Mouse (Mus musculus) kidney, adult 2 months (tissue): ENCODE data around the gene Zfyve27. TPM values are rescaled to one million over a fixed set of nuclear protein-coding genes. Genes with fewer than 3 reads are reported as not detected.

Experiments used
- DNase-seq: peaks from one replicate; pipeline ENCODE4 v3.0.0; 2021
- H3K27ac ChIP-seq: fragments of 200-500 bp; 2 replicates; pipeline ENCODE4 v1.5.1; 2012; ENCODE audit warnings: low read depth, low read length, control low read depth, inconsistent platforms; ENCODE audit not compliant: insufficient read depth
- H3K27me3 ChIP-seq: fragments of 200-500 bp; replicated peaks from 2 replicates; pipeline ENCODE4 v1.6.1; 2012; ENCODE audit warnings: mild to moderate bottlenecking, moderate library complexity, low read length, inconsistent platforms; ENCODE audit not compliant: control insufficient read depth, insufficient read depth
- H3K36me3 ChIP-seq: fragments of 200-500 bp; 2 replicates; pipeline ENCODE4 v1.6.1; 2012; ENCODE audit warnings: mild to moderate bottlenecking, moderate library complexity, low read length, inconsistent platforms; ENCODE audit not compliant: control insufficient read depth, insufficient read depth
- H3K4me1 ChIP-seq: fragments of 200-500 bp; 2 replicates; pipeline ENCODE4 v1.6.1; 2011; ENCODE audit warnings: low read length; ENCODE audit not compliant: control insufficient read depth, insufficient read depth
- H3K4me3 ChIP-seq: fragments of 200-500 bp; 2 replicates; pipeline ENCODE4 v1.5.1; 2011; ENCODE audit warnings: mild to moderate bottlenecking, low read depth, low read length, control low read depth; ENCODE audit not compliant: insufficient read depth
- CTCF ChIP-seq: fragments of 200-500 bp; conservative IDR thresholded peaks from 2 replicates; pipeline ENCODE4 v1.5.1; 2011; ENCODE audit warnings: low read depth, mild to moderate bottlenecking, control low read depth, low read length, moderate library complexity, mixed read lengths; ENCODE audit not compliant: insufficient read depth, insufficient read length
- POLR2A ChIP-seq: fragments of 200-500 bp; IDR thresholded peaks from one replicate; pipeline ENCODE4 v1.6.1; 2011; ENCODE audit warnings: low read depth, low read length, control low read depth
- WGBS: fragments of 180-500 bp; shearing (Covaris S2); methylation state at CpG from one replicate; pipeline ENCODE4 v1.1.7; 2018; 5-methylcytosine and 5-hydroxymethylcytosine counted together
- polyA plus RNA-seq: library from polyadenylated mRNA; depleted of rRNA; stranded (reverse); fragments of >200 nt; gene quantifications from 2 replicates; pipeline ENCODE4 v1.2.3, GENCODE M21; 2012

The Zfyve27 gene
- polyA plus RNA-seq, 1 experiment: 30.7 TPM

DNA sequence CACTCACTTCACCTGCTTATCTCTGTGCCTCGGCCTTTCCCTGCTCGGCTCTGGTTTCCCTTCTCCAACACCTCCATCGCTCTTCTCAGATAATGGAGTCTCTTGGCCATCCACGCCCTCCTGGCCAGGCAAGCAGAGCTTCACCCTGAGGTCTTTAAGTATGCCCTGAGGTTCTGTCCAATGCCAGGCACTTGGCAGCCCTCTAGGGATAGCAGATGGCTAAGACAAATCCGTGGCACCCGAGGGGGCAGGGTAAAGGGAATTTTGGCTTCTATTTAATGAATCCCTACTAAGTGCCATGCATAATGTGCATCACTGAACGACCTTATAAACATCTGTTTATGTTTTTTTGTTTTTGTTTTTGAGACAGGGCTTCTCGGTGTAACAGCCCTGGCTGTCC lies 38.7 kb downstream of the Zfyve27 start:
- WGBS: 41% methylated on average over 8 of the region's 8 CpGs
- Histone ChIP-seq H3K4me3 (no peak overlapping the region), H3K4me1 (no peaks in the 10 kb centered on the region), H3K27me3 (0 out of 2 replicates have a peak, but pooled peaks cover 2% of the 10 kb centered on the region), H3K27ac (no peak overlapping the region), H3K36me3 (no peaks in the 10 kb centered on the region)
- TF ChIP-seq POLR2A: no peak
- TF ChIP-seq CTCF: no peak
- DNase-seq: no peak

DNA sequence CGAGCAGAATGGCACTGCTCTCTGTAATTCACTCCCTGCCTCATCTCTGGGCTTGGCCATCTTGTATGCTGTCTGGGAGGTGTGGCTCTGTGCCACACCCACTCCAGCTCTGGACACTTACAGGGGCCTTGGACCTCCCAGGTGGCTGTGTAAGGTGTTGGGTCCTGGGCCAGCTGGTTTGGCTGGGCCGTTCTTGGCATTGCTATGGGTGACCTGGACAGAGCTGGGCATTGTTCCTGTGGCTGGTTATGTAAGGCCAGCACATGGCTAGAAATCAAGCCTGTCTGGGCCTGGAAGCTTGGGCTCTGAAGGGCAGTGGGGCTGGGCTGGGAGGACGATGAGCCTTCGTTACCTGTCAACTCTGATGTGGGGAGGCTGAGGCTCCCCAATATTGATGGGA lies 40.6 kb downstream of the Zfyve27 start:
- 0 out of 2 replicates have a peak, but pooled peaks cover 2% of the 10 kb centered on the region for H3K27me3 ChIP-seq
- H3K27ac ChIP-seq: no peak overlapping the region
- no peaks in the 10 kb centered on the region for H3K36me3 ChIP-seq
- WGBS: 69% methylated on average over 4 of the region's 4 CpGs
- TF ChIP-seq POLR2A: no peak
- DNase-seq: peak; percentile 26
- no peaks in the 10 kb centered on the region for H3K4me1 ChIP-seq
- no peak overlapping the region for H3K4me3 ChIP-seq

GRCm38 (mm10) chr19:42205201-42205600 lies 41.5 kb downstream of the Zfyve27 start:
- no peaks in the 10 kb centered on the region for H3K36me3 ChIP-seq
- H3K27ac ChIP-seq: no peak overlapping the region
- no peak for DNase-seq
- 84% methylated on average over 8 of the region's 8 CpGs for WGBS
- H3K4me3 ChIP-seq: no peak overlapping the region
- H3K27me3 ChIP-seq: 0 out of 2 replicates have a peak, but pooled peaks cover 2% of the 10 kb centered on the region
- no peak for TF ChIP-seq POLR2A
- TF ChIP-seq CTCF: no peak
- no peaks in the 10 kb centered on the region for H3K4me1 ChIP-seq

DNA sequence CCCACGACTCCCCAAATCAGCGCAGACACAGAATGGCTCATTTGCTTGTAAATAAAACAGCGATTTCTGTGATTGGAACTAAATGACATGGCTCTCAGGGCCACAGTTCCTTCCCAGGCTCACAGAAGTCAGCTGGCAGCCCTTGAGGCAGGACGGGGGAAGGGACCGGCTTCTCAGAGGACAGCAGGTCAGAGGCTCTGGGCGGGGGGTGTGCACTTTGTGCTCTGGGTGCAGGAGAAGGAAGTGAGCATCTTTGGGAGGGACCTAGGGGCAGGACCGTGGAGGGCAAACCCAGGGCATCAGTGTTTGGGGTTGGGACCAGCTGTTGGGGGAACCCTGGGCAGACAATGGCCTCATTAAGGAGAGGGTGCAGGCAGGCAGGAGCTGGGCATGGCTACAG lies 45.7 kb downstream of the Zfyve27 start:
- no peak overlapping the region for H3K4me3 ChIP-seq
- no peak for TF ChIP-seq CTCF
- TF ChIP-seq POLR2A: no peak
- H3K36me3 ChIP-seq: no peaks in the 10 kb centered on the region
- WGBS: 60% methylated on average over 7 of the region's 7 CpGs
- no peaks in the 10 kb centered on the region for H3K4me1 ChIP-seq
- H3K27me3 ChIP-seq: no peaks in the 10 kb centered on the region
- no peak overlapping the region for H3K27ac ChIP-seq
- no peak for DNase-seq

- no peaks in the 10 kb centered on the region for H3K4me1 ChIP-seq
- no peak overlapping the region for H3K4me3 ChIP-seq
- 67% methylated on average over 6 of the region's 6 CpGs for WGBS
- H3K27me3 ChIP-seq: no peaks in the 10 kb centered on the region
- no peaks in the 10 kb centered on the region for H3K36me3 ChIP-seq
- DNase-seq: no peak
- no peak overlapping the region for H3K27ac ChIP-seq
- TF ChIP-seq POLR2A (no peak), CTCF (no peak)
Measured at GRCm38 (mm10) chr19:42209976-42210375, 46.2 kb downstream of the Zfyve27 start.

DNA sequence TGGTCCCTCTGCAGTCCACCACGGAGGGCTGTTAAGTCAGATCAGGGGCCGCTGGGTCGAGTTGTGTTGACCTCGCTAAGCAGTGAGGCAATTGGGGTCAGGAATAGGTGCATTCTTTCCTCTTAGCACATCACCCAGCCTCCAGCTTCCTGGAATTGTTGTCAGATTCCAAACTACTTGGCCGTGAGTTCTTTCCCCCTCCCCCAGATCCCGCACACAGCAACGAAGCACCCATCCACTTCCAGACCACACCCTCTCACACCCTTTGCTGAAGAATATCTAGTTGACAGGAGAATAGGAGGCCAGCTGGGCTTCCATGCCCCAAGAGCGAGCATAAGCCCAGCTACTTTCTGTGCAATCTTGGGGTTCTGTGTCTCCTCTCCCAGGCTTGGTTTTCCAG lies 48.2 kb downstream of the Zfyve27 start:
- Histone ChIP-seq H3K36me3 (no peaks in the 10 kb centered on the region), H3K27ac (no peak overlapping the region)
- 37% methylated on average over 8 of the region's 8 CpGs for WGBS

DNA sequence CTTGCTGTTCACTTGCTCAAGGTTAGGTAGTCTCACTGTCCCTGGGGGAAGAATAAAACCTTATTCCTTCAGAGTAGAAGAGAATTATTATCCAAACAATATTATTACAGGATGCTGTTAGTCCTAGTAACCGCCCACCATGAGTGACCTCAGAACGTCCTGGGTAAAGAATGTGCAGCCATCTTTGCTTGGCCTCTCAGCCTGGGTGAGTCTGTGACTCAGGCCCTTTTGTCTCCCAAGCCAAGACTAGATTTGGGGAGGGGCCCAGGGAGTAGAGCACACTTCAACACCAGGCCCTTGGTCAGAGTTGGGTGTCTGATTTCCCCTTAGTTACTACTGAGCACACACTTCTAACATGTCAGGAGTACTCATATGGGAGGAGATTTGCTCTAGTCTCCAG lies 50.9 kb downstream of the Zfyve27 start:
- H3K36me3 ChIP-seq: no peaks in the 10 kb centered on the region

More for the DNA sequence above, 48.2 kb downstream of the Zfyve27 start:
- H3K27me3 ChIP-seq: no peaks in the 10 kb centered on the region
- H3K4me1 ChIP-seq: no peaks in the 10 kb centered on the region
- TF ChIP-seq CTCF (no peak), POLR2A (no peak)
- no peak for DNase-seq
- H3K4me3 ChIP-seq: no peak overlapping the region

GRCm38 (mm10) chr19:42216699-42217373 lies 53.1 kb downstream of the Zfyve27 start:
- Histone ChIP-seq H3K27me3 (no peaks in the 10 kb centered on the region), H3K4me1 (no peaks in the 10 kb centered on the region), H3K27ac (no peak overlapping the region), H3K4me3 (no peak overlapping the region), H3K36me3 (no peaks in the 10 kb centered on the region)
- DNase-seq: no peak
- no peak for TF ChIP-seq CTCF
- TF ChIP-seq POLR2A: no peak
- WGBS: 64% methylated on average over 7 of the region's 7 CpGs

More for the DNA sequence above, 50.9 kb downstream of the Zfyve27 start:
- WGBS: 71% methylated on average over 2 of the region's 2 CpGs
- H3K4me3 ChIP-seq: no peak overlapping the region
- no peak overlapping the region for H3K27ac ChIP-seq
- DNase-seq: no peak
- H3K4me1 ChIP-seq: no peaks in the 10 kb centered on the region
- H3K27me3 ChIP-seq: no peaks in the 10 kb centered on the region
- TF ChIP-seq POLR2A (no peak), CTCF (no peak)
